Mouse (Mus musculus) bone marrow macrophage, adult 2 months (primary cell): ENCODE measurements at regions not wholly inside any gene's neighbourhood (a gene's known extent, or its start where the extent isn't known, plus 50 kb on each side); places are given as distances from the start of the nearest gene placed in this dataset.

Experiments used
- CTCF ChIP-seq: IDR thresholded peaks from 2 replicates; pipeline ENCODE4 v1.5.1; 2012; ENCODE audit warnings: low read depth, mild to moderate bottlenecking, low read length, moderate library complexity
- POLR2A ChIP-seq: IDR thresholded peaks from 2 replicates; pipeline ENCODE4 v1.6.1; 2012; ENCODE audit warnings: mild to moderate bottlenecking, low read depth, low read length, borderline replicate concordance

GRCm38 (mm10) chr1:118757340-118758030 lies 129.7 kb downstream of the Tfcp2l1 start:
- TF ChIP-seq CTCF (no peak), POLR2A (no peak)
